Mouse (Mus musculus) heart, adult 11 months (tissue): ENCODE data around the gene Mul1.
"Not testable (repeated sequence)": the region's sequence is repeated elsewhere in the genome, so short reads cannot be mapped to it uniquely, and the experiment has no call there.

Experiments
- DNase-seq: peaks from one replicate; pipeline ENCODE4 v3.0.0; 2022

Mul1 gene

DNA sequence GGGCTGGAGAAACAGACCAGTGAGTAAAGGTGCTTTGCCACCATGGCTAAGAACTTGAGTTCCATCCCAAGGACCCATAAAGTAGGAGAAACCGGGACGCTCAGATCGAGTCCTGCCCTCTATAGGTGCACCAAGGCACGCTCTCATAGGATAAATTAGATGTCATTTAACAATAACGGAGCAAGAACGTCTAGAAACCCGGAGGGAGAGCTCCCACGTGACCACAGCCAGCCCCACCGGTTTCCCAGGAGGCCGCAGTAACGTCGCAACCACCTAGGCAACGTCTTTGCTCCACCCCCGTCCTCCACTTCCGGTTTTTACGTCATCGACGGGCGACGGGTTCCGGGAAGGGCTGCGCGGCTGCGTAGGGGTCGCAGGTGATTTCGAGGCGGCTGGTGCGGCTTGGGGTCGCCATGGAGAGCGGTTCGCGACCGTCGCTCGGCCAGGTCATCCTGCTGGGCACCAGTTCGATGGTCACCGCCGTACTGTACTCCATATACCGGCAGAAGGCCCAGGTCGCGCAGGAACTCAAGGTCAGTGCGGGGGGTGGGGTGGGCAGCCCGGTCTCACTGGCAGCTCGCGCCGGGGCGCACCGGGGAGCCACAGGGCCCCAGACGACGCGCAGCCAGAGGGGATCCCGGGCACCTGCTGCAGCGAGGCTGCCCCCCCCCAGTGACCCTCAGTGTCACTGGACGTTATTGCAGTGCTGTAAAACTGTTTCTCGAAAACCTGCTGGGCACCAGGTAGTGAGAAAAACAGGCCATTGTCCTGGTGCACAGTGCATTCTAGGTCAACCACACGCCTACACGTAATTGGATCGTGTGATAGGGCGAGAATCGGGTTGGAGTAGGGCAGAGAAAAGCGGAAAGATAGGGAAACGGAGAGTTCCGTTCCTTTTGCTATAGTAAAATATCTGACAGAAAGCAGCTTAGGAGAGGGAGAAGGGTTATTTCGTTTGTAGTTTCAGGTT is at the start of gene Mul1:
Gene Mul1, plus strand, starts transcription at position 325 of the 970 bp plus-strand sequence.
- peak; percentile 100 for DNase-seq

DNA sequence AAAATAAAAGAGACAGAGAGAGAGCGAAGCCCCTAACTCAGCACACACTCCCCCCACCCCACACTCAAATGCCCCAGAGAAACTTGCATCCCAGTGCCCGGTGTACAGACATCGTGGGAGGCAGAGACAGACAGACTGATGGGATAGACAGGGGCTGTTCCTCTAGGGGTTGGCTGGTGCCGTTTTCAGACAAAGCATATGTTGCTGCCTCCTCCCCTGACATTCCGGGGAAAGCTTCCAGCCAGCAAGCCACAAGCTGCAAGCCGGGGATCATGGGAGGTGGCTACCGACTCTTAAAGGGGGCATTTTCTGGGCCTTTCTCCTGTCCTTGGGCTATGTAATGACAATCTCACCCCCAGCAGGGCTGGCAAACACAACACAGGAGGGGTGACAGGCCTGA is 40.8 kb upstream of the Mul1 start:
- no peak for DNase-seq

DNA sequence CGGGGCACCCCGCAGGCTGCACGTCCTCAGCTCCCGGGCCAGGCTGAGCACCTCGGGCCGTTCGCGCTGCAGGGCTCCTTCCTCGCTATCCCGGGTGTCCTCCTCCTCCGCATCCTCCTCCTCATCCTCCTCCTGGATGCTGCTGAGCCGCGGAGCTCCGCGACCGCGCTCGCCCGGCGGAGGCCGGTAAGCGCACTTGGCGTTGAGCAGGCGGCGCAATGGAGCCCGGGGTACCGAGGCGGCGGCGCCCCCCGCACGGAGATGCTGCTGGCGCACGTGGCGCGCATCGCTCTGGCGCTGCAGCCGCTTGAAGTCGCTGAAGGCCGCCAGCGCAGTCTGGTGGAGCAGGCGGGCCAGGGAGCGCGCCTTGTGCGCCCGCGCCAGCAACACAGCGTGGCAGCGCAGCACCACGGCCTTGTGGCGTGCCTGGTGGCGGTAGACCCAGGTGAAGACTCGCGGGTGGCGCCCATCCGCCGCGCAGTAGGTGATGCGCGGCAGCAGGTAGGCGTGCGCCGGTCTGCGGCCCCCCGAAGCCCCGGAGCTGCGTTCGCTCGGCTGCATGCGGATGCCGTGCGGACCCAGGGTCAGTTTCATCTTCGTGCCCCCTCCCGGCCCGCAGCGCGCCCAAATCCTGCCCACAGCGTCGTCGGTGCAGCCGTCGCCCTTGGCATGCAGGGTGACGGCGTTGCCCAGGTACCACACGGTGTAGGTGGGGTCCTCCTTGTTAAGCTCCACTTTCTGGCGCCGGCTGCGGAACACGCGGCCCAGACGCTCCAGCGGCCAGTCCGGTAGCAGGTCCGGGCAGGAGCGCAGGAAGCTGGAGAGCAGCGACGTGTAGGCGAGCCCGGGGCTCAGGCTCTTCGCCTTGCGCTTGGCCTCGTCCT is 39.1 kb upstream of the Mul1 start:
- DNase-seq = no peak

DNA sequence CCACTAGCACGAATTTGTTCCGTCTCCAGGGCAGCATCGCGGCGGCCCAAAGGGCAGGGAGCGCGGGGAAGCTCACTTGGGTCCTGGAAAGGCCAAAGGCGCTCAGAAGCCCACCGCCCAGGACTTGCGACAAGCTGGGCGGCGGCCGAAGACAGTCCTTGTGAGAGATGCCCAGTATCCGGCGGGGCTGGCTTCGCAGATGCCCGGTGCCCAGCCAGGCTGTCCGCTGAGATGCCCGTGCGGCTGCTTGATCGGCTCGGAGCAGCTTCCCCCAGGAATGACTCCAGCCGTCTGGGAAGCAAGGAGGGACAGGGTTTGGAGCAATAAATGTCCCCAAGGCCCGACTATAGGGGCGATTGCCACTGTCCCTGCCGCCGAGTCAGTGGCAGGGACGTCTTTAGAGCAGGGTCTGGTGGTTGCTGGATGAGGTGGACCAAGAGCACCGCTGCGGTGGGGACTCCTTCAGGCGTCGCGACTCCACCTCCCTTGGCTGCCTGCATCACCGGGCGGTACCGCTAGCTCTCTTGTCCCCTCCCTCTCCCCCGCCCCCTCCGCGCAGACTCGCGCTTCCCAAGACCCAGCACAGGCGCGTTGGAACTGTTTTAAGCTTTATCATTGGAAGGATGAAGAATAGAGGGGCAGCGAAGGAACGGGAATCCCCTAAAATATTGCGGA is 38.4 kb upstream of the Mul1 start, which contains the start of gene Fam43b:
Gene Fam43b, minus strand, starts transcription at position 558 of the 675 bp plus-strand sequence.
- DNase-seq = peak; percentile 92

DNA sequence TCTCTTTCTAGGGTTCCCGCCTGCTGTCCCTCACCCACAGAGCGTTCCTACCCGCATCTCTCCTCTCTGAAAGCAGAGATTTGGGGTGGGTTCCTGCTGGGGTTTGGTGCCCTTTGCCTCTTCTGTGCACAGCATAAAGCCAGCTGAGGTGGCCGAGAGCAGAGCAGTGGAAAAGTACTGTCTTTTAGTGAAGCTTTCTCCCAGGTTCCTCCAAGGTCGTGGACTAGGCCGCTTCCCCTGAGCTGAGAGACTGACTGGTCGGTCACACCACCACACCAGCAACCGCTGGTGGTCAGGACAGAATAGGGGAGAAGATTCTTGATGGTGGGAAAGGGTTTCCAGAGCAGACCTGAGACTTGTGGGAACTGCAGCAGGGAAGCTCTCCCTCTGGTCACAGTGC is 37.8 kb upstream of the Mul1 start:
- DNase-seq = no peak

DNA sequence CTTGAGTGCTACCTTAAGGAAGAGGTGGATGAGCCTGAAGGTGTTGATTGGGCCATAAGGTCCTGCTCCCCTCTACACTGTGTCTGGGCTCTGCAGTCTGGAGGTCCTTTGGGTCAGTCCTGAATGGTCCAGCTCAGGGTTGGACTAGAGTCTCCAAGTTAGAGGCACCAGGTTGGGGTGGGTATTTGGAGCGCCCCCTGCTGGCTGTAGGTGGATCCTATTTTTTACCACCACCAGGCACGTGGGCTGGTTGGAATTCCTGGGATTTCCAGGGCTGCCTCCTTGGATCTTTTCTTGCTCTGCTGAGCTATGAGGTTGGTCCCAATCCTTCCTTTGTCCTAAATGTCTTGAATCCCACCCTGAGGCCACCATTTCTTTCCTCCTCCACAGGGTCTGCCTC is 29.7 kb upstream of the Mul1 start:
- DNase-seq = peak; percentile 93

DNA sequence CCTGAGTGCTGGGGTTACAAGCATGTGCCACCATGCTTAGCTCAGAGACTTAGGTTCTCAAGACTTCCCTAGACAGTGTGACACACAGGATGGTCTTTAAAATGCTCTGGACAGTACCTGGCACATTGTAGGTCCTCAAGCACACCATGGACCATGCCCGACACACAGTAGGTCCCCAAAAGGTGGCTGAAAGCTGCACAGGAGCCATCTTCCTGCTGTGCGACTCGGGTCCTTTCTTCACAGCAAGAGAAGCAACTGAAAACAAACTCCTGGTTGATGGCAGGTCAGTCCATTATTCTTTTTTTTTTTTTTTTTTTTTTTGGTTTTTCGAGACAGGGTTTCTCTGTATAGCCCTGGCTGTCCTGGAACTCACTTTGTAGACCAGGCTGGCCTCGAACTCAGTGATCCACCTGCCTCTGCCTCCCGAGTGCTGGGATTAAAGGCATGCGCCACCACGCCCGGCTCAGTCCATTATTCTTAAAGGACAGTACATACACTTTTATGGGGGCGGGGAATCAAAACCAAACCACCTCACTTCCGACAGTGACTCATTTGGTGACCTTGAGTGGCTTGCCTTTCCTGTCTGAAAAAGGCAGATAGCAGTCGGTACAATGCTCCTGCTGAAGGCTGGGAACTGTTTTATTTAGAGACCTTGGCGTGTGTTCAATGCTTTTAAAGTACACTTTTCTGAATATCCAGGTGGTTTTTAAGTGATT is 26.8 kb upstream of the Mul1 start:
- peak; percentile 95 for DNase-seq

DNA sequence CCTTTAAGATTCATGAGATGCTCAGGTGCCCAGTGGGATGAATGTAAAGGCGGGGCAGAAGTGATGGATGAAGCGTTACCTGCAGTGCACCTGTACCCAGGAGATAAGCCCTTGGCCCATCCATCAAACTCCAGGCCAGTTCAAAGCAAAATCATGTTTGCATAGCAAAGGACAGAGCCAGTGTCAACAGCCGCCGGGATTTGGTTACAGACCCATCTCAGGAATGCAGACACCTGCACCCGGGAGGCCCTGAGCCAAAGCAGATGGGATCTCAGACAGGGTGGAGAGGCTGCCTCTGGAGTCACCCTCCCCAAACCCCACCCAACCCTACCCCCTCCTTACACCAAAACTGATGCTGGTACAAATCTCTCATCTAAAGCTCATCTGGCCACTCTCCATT is 23.5 kb upstream of the Mul1 start:
- DNase-seq = no peak

DNA sequence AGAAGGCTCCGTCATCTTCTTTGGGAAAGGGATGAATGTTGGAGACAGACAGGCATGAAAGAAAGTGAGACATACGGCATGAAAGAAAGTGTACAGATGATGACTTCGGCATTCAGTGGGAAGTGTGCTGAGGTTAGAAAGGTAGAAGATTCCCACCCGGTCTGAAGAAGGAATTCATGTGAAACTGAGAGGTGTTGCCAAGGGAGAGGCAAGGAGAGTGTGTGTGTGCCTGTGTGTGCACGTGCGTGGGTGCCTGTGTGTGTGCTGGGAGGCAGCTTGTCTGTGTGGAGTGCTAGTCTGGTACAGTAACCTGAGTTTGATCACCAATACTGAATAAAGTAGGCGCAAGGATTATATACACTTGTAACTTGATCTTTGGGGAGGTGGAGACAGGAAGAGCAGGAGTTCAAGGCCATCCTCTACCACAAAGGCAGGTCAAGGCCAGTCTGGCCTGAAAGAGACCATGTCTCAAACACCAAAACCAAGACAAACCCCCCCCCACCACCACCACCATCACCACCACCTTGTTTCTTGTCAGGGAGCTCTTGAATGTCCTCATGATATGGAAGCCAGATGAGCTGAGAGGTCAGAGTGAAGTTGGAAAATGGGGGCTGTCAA is 22.9 kb upstream of the Mul1 start:
- DNase-seq = no peak

DNA sequence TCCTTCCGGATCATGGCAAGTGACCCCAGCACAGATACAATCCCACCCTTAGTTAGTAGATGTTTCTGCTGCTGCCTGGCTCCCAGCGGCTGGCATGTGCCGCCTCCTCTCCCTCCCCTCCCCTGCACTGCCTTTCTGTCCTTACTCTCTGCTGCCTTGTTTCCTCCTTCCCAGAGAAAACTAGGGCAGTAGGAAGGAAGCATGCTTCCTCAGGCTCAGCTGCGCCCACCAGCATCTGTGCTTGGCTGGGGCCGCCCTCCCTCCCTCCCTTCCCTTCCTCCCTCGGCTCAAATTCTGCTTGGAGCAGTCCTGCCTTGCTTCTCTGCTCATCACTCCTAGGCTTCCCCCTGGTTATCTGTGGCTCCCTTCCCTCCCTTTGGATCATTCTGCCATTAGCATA is 19.7 kb upstream of the Mul1 start:
- peak; percentile 95 for DNase-seq

DNA sequence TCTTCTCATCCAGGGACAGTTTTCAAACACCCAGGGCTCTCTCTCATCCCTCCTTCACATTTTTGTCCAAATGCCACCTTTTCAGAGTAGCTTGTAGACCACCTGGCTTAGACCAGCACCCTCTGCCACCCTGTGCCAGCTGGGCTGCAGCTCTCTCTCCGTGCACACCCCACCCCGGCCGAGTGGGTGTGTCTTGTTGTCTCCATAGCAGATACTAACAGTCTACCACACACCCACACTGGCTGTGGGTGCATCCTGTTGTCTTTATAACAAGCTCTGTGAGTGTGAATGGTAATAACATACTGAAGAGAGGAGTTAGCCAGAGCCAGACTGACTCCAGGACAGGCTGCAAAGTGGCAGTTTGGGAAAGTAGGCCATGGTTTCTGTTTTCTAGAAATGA is 18.5 kb upstream of the Mul1 start:
- DNase-seq = no peak

DNA sequence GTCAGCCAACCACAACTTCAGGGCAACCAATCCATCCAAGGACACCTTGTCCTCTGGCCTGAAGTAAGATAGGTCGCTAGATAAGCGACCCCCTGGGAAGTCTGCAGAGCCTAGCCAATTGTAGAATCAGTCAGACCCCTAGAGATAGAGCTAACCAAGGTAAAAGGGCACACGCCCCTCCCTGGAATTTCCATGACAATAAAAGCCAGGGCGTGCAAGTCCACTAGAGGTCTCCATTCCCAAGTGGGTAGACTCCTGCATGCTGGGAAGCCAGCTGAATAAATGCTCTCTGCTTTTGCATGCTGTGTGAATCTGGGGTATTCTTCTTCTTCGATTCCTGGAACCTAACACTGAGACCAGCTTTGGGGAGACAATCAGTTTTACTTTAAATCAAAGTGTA is 18.1 kb upstream of the Mul1 start:
- DNase-seq = no peak

DNA sequence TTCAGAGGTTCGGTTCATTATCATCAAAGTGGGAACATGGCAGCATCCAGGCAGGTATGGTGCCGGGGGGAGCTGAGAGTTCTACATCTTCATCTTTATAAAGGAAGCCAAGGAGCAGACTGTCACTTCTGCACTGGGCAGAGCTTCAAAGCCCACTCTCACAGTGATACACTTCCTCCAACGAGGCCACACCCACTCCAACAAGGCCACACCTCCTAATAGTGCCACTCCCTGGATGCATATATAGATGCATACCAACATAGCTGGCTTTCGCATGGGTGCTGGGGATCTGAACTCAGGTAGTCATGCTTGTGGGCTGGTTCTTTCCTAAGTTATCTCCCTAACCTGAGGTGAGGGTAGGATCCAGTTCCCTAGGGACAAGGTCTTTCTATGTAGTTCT is 16.6 kb upstream of the Mul1 start:
- DNase-seq = no peak

DNA sequence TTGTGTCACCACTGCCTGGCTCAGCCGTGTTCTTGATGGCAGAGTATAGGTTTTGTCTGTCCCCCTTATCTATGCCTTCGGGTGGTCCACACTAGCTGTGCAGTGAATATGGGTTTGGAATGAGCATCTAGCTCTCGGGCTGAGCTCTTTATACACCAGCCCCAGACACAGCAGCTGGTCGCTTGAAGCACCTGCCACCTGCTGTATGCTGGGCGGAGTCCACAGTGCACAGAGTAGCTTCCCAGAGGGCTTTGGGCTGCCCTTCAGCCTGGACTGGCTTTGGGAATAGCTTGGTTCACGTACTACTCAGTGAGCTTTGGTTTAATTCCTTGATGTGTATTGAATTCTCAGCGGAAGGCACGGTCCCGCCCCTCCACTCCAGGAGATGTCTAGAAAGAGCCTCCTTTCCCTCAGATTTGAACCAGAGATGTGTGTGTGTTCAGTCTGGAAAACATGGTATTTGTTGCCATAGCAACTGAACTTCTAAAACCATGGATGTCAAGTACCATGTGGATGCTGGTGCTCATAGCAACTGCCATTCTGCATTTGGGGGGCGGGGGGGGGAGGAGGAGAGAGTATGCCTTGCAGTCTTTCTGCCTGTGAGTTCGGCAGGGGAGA is 16.0 kb upstream of the Mul1 start:
- no peak for DNase-seq

DNA sequence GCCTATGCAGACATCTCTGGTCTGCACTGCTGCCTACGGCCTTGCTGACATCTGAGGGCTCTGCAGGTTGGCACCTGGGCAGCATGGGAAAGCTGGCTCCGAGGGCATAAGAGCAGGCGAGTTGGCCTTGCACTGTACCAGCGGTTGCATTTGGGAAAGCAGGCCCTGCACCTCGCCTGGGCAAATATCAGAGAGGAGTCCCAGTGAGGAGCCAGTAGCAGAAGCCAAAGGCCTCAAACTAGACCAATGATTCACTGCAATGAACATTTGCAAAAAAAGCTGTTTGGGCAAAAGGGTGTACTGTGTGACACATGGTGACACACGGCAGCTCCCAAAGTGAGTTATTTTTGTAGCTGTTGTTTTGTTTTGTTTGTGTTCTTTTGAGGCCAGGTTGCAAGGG is 9.4 kb upstream of the Mul1 start:
- DNase-seq = no peak

DNA sequence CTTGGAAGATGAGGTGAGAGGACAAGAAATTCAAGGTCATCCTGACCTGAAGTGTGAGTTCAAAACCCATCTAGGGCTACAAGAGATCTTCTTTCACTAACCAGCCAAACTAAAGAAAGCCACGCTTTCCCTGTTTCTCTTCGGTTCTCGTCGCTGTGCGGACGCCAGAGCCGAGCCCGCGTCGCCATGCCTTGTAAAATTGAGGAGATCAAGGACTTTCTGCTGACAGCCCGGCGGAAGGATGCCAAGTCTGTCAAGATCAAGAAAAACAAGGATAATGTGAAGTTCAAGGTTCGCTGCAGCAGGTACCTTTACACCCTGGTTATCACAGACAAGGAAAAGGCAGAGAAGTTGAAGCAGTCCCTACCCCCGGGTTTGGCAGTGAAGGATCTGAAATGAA is 8.9 kb upstream of the Mul1 start:
- DNase-seq = not testable (repeated sequence)

DNA sequence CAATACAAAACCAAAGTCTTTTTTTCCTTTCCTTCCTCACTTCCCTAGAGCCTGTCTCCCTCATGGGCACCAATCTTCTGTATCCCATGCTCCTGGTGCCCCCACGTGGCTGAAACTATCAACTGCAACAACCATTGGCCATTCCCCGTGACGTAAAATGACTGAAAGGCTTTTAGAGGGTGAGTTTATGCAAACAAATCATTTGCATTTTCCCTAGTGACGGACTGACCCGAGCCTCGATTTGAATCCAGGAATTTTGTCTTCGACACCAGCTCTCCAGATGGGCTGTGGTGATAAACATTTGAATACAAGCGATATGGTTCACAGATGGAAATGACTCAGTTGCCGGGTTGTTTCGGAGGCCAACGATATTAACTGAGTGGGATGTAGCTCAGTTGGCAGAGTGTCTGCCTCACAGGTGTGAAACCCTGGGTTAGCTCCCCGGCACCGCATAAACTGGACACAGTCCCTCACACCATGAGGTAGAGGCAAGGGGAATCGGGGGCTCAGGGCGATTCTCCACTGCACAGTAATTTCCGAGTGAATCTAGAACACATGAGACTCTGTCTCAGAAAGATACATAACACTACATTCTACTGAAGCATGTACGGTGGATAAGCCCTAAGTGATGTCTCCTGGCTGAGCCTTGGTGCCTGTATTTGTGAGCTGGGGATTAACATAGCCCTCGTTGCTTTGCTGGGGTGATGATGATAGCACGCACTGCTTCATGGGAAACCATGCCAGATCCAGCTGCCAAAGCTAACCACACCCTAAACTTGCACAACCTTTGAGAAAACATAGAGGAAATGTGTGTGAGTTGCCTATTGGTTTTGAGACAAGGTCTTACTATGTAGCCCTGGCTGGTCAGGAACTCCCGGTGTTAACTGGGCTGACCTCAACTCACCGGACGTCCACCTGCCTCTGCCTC is 7.4 kb upstream of the Mul1 start:
- DNase-seq = peak; percentile 98

DNA sequence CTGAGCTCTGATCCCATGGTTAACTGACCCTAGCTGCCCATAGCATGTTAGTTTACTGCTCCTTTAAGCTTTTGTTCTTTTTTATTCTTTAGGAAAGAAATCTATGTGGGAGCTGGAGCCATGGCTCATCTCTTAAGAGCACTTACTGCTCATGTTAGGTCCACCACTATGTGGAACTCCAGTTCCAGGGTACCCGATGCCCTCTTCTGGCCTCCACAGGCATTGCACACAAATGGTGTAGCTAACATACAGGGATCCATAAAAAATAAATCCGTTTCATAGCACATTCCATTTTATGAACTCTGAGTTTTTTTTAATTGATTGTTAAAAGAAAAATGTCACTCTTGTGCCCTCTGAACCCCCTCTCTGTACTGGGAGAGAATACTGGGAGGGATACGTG is 4.7 kb upstream of the Mul1 start:
- DNase-seq = no peak

DNA sequence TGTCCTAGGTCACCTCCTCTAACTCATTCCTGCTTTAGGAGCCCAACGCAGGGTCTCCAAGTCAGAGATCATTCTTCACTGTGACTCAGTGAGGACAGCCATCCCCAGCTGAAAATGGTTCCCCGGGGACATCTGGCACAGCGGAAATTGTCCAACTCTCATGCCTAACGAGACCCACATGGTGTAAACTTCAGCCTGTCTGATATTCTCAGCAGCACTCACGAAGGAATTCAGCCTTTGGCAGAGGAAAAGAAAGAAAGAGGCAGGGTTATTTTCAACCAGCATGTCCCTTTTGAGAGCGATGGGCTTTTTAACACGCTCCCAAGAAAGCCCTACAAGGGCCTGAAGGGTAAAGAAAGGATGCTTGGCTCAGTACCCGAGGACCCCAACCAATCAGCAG is 3.1 kb upstream of the Mul1 start:
- DNase-seq = no peak

DNA sequence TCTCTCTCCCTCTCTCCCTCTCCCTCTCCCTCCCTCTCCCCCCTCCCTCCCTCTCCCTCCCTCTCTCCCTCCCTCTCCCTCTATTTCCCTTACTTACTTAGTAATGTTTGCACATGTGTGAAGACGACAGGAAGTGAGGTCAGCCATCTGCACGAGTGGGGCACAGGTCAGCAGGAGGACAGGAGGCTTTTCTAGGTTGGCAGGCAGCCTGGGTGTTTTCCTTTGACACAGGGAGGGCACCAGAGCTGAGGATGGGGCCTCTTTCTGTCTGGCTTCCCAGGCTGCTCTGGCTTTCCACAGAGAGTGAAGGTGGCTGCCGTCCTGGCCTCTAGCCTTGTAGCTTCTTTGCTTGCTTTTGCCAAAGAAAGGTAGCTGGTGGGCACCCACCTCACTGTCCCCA is 5.6 kb downstream of the Mul1 start:
- no peak for DNase-seq
